Mouse (Mus musculus): ENCODE measurements around the gene Nucks1.

- TF ChIP-seq JUN (IDR thresholded peaks at IDR 0.05; ENCODE audit: insufficient read depth, low read depth, low read length), result no peak
- TF ChIP-seq CTCF (conservative IDR thresholded peaks at IDR 0.05 in 1 of 2, IDR thresholded peaks at IDR 0.05 in 1 of 2; ENCODE audit: low read depth in 2 of 2, low read length in 2 of 2), result no peak
- TF ChIP-seq POLR2A (IDR thresholded peaks at IDR 0.05; ENCODE audit: low read depth, low read length), result no peak
- no peak for TF ChIP-seq E2F4 (IDR thresholded peaks at IDR 0.05; ENCODE audit: insufficient replicate concordance, low read depth, low read length)
- TF ChIP-seq MAZ (IDR thresholded peaks at IDR 0.05; ENCODE audit: low read depth, low read length), result no peak
- no peak for TF ChIP-seq UBTF (IDR thresholded peaks at IDR 0.05; ENCODE audit: low read depth, low read length)
- TF ChIP-seq CHD1 (IDR thresholded peaks at IDR 0.05; ENCODE audit: low read depth, low read length), result no peak
- no peak for TF ChIP-seq PAX5 (IDR thresholded peaks at IDR 0.05; ENCODE audit: low read length)
- no peak for TF ChIP-seq USF2 (conservative IDR thresholded peaks at IDR 0.05; ENCODE audit: low read depth, low read length)
- TF ChIP-seq MAX (IDR thresholded peaks at IDR 0.05; ENCODE audit: low read length), result no peak
Observed at GRCm38 (mm10) chr1:131879816-131880215, 30.5 kb upstream of the Nucks1 start.

Data from CH12.LX (cell line).